Mouse (Mus musculus): ENCODE results near the gene Galnt9. TPM values are rescaled to one million over a fixed set of nuclear protein-coding genes. Genes with fewer than 3 reads are reported as not detected.
A peak's percentile ranks its signal among the peaks of the same experiment; 100 is the strongest.

The Galnt9 gene
- 5.0 and 5.6 TPM in 2 replicates for polyA plus RNA-seq (2014; fragmentation: Nextera tagmentation; extraction: Ambion mirVana)

DNA sequence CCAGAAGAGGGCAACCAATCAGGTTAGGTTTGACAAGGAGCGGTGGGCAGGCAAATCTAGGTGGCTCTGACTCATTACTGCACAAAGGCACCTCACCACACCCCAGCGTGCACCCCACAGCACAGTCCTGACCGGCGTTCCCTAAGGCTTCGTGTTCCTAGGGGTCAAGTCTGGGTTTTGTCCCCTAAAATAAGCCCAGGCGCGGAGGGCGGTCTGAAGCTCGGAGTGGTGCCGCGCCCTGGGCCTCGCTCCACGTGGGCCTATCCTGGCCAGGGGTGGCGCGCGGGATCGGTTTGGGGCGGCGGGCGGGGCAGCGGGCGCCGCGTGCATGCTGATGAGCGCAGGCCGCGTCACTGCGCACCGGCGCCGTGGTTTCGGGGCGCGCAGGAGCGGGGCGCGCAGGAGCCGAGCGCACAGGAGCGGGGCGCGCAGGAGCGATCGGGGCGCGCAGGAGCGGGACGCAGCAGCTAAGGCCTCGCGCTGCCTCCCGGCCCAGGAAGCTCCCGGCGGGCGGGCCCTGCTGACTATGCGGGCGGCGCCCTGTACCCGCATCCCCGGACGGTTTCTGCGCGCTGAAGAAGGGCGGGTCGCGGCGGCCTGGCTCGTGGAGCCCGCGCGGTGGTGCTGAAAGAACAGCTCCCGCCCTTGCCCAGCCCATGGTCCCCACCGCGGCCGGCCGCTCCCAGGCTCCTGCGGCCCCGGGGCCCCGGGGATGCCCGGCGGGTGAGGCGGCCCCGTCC, at the start of gene Galnt9:
Gene Galnt9, plus strand, starts transcription at position 405 of the 740 bp plus-strand sequence.
- H3K27me3 ChIP-seq (ENCODE audit: control insufficient read depth, insufficient read depth, low read length), result peaks cover 26% of the 10 kb centered on the region
- no peak within 1 kb of the TSS for H3K27ac ChIP-seq (ENCODE audit: low read depth, low read length)
- peak within 1 kb of the TSS; percentile 43 for H3K4me3 ChIP-seq (ENCODE audit: low read depth, low read length)
- no peaks in the 10 kb centered on the region for H3K9me3 ChIP-seq (ENCODE audit: control insufficient read depth, low read length)
- H3K4me2 ChIP-seq (ENCODE audit: low read depth), result peak within 1 kb of the TSS; percentile 68
- ATAC-seq (ENCODE audit: insufficient read depth, low FRiP score, low TSS enrichment) (peak; percentile 53), DNase-seq (ENCODE audit: low spot score) (peak; percentile 74)
- WGBS, result 0% methylated on average over 79 of the region's 82 CpGs
- H3K9ac ChIP-seq (ENCODE audit: low read length), result peak within 1 kb of the TSS; percentile 35
- peaks cover 8% of the 10 kb centered on the region; the same call in 1 of the 2 replicates for H3K4me1 ChIP-seq (ENCODE audit: control insufficient read depth, insufficient read depth, low read length)
- H3K36me3 ChIP-seq (ENCODE audit: control insufficient read depth, insufficient read depth, low read length), result no peaks in the 10 kb centered on the region

GRCm38 (mm10) chr5:110494396-110494795, 49.8 kb upstream of the Galnt9 start:
- 70% methylated on average over 4 of the region's 4 CpGs for WGBS
- Histone ChIP-seq H3K4me1 (ENCODE audit: control insufficient read depth, insufficient read depth, low read length) (peaks cover 8% of the 10 kb centered on the region; the same call in 1 of the 2 replicates), H3K4me2 (ENCODE audit: low read depth) (no peak overlapping the region), H3K36me3 (ENCODE audit: control insufficient read depth, insufficient read depth, low read length) (no peaks in the 10 kb centered on the region), H3K4me3 (ENCODE audit: low read depth, low read length) (no peak overlapping the region), H3K9ac (ENCODE audit: low read length) (peak overlapping the region; percentile 15; the same call in 1 of the 2 replicates), H3K9me3 (ENCODE audit: control insufficient read depth, low read length) (no peaks in the 10 kb centered on the region), H3K27me3 (ENCODE audit: control insufficient read depth, insufficient read depth, low read length) (no peaks in the 10 kb centered on the region), H3K27ac (ENCODE audit: low read depth, low read length) (no peak overlapping the region)
- ATAC-seq (ENCODE audit: insufficient read depth, low FRiP score, low TSS enrichment) (no peak), DNase-seq (ENCODE audit: low spot score) (no peak)

DNA sequence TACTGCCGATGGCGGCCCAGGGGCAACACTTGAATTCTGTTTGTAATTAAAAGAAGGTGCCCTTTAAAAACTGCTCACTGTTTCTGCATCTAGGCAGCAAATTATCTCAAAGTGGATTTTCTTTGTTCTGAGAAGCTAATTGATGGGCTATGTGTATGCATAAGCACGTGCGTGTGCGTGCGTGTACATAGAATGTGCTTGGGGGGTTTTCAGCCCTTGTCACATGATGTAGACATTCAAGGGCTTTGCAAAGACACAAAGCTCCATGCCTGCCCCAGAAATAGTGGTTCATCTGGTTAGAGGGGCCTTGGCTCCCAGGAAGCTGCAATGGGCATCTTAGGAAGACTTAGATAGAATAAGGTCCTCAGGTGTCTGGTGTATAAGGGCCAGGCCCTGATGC, 49.1 kb upstream of the Galnt9 start:
- Histone ChIP-seq H3K9ac (ENCODE audit: low read length) (no peak overlapping the region), H3K4me1 (ENCODE audit: control insufficient read depth, insufficient read depth, low read length) (peaks cover 8% of the 10 kb centered on the region; the same call in 1 of the 2 replicates), H3K4me3 (ENCODE audit: low read depth, low read length) (no peak overlapping the region), H3K36me3 (ENCODE audit: control insufficient read depth, insufficient read depth, low read length) (no peaks in the 10 kb centered on the region), H3K9me3 (ENCODE audit: control insufficient read depth, low read length) (no peaks in the 10 kb centered on the region), H3K27me3 (ENCODE audit: control insufficient read depth, insufficient read depth, low read length) (no peaks in the 10 kb centered on the region), H3K27ac (ENCODE audit: low read depth, low read length) (no peak overlapping the region), H3K4me2 (ENCODE audit: low read depth) (no peak overlapping the region)
- WGBS, result 94% methylated on average over 6 of the region's 6 CpGs
- DNase-seq (ENCODE audit: low spot score), result no peak
- no peak for ATAC-seq (ENCODE audit: insufficient read depth, low FRiP score, low TSS enrichment)

DNA sequence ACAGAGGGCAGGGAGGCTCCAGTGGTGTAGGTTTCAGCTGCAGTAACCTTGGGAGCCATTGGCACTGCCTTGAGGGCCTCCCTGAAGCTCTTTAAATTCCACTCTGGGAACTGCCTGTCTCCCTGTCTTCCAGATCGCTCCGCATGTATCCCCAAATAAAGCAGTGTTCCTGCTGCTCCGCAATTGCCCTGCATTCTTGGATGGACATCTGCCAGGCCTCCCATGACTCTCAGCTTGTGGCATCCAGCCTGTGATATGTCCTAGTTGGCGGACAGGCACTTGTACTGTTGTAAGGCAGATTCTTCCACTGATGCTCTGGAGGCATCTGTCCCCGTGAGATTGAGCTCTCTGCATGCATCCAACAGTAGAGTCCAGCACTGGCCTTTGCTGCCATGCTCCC, 46.6 kb upstream of the Galnt9 start:
- H3K36me3 ChIP-seq (ENCODE audit: control insufficient read depth, insufficient read depth, low read length), result no peaks in the 10 kb centered on the region
- no peak overlapping the region for H3K4me3 ChIP-seq (ENCODE audit: low read depth, low read length)
- no peak overlapping the region for H3K27ac ChIP-seq (ENCODE audit: low read depth, low read length)
- no peak overlapping the region for H3K4me2 ChIP-seq (ENCODE audit: low read depth)
- no peaks in the 10 kb centered on the region for H3K27me3 ChIP-seq (ENCODE audit: control insufficient read depth, insufficient read depth, low read length)
- WGBS, result 68% methylated on average over 5 of the region's 5 CpGs
- H3K9ac ChIP-seq (ENCODE audit: low read length), result no peak overlapping the region
- peaks cover 8% of the 10 kb centered on the region; the same call in 1 of the 2 replicates for H3K4me1 ChIP-seq (ENCODE audit: control insufficient read depth, insufficient read depth, low read length)
- DNase-seq (ENCODE audit: low spot score), result no peak
- ATAC-seq (ENCODE audit: insufficient read depth, low FRiP score, low TSS enrichment), result no peak
- H3K9me3 ChIP-seq (ENCODE audit: control insufficient read depth, low read length), result no peaks in the 10 kb centered on the region

DNA sequence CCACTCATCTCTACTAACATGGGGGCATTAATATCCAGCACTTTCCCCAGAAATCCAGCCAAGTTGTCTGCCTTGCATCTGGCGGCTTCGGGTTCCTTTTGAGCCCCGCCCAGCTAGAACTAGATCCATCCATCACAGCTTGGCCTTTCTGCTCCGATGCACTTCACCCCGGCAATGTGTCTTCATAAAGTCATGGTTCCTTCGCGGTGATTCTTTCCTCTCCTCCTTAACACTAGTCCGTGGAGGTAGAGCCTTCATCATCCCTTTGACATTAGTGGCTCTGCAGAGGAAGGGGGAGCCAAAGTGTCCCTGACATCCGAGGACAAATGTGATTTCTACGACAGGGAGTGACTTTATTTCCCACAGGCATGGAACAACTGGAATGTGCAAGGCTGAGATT, 46.1 kb upstream of the Galnt9 start:
- DNase-seq (ENCODE audit: low spot score), result peak; percentile 46
- Histone ChIP-seq H3K27me3 (ENCODE audit: control insufficient read depth, insufficient read depth, low read length) (no peaks in the 10 kb centered on the region), H3K4me3 (ENCODE audit: low read depth, low read length) (no peak overlapping the region), H3K36me3 (ENCODE audit: control insufficient read depth, insufficient read depth, low read length) (no peaks in the 10 kb centered on the region), H3K27ac (ENCODE audit: low read depth, low read length) (no peak overlapping the region), H3K4me2 (ENCODE audit: low read depth) (no peak overlapping the region), H3K9me3 (ENCODE audit: control insufficient read depth, low read length) (no peaks in the 10 kb centered on the region), H3K4me1 (ENCODE audit: control insufficient read depth, insufficient read depth, low read length) (peaks cover 8% of the 10 kb centered on the region; the same call in 1 of the 2 replicates), H3K9ac (ENCODE audit: low read length) (no peak overlapping the region)
- ATAC-seq (ENCODE audit: insufficient read depth, low FRiP score, low TSS enrichment), result no peak
- 16% methylated on average over 10 of the region's 10 CpGs for WGBS

- H3K9ac ChIP-seq (ENCODE audit: low read length), result no peak overlapping the region
- H3K27me3 ChIP-seq (ENCODE audit: control insufficient read depth, insufficient read depth, low read length), result no peaks in the 10 kb centered on the region
- ATAC-seq (ENCODE audit: insufficient read depth, low FRiP score, low TSS enrichment), result no peak
- no peaks in the 10 kb centered on the region for H3K9me3 ChIP-seq (ENCODE audit: control insufficient read depth, low read length)
- no peak overlapping the region for H3K4me3 ChIP-seq (ENCODE audit: low read depth, low read length)
- DNase-seq (ENCODE audit: low spot score), result no peak
- H3K27ac ChIP-seq (ENCODE audit: low read depth, low read length), result no peak overlapping the region
- H3K36me3 ChIP-seq (ENCODE audit: control insufficient read depth, insufficient read depth, low read length), result no peaks in the 10 kb centered on the region
- H3K4me1 ChIP-seq (ENCODE audit: control insufficient read depth, insufficient read depth, low read length), result peaks cover 8% of the 10 kb centered on the region; the same call in 1 of the 2 replicates
- H3K4me2 ChIP-seq (ENCODE audit: low read depth), result no peak overlapping the region
- WGBS, result 67% methylated on average over 4 of the region's 4 CpGs
Measured at GRCm38 (mm10) chr5:110500233-110500632, 43.9 kb upstream of the Galnt9 start.

DNA sequence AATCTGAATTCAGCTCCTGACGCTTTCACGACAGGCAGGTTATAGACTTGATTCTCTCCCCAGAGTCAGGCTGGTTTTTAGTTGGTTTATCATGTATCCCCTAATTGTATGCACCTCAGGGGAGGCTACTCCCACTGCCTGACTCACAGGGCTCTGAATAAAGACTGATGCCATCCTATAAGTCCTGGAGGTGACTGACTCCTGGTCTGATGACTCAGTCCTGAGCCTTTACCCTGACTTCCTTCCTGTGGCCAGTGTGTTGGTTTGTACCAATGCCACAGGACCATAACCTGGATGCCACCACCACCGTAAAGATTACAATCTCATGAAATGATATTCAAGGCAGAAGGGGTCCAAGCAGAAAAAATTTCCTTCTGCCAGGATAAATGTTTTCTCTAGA, 40.8 kb upstream of the Galnt9 start:
- no peaks in the 10 kb centered on the region for H3K36me3 ChIP-seq (ENCODE audit: control insufficient read depth, insufficient read depth, low read length)
- no peak overlapping the region for H3K4me3 ChIP-seq (ENCODE audit: low read depth, low read length)
- peaks cover 1% of the 10 kb centered on the region; the same call in 1 of the 2 replicates for H3K4me1 ChIP-seq (ENCODE audit: control insufficient read depth, insufficient read depth, low read length)
- no peak for DNase-seq (ENCODE audit: low spot score)
- WGBS, result 92% methylated on average over 3 of the region's 3 CpGs
- no peak overlapping the region for H3K4me2 ChIP-seq (ENCODE audit: low read depth)
- no peaks in the 10 kb centered on the region for H3K9me3 ChIP-seq (ENCODE audit: control insufficient read depth, low read length)
- H3K9ac ChIP-seq (ENCODE audit: low read length), result no peak overlapping the region
- H3K27me3 ChIP-seq (ENCODE audit: control insufficient read depth, insufficient read depth, low read length), result no peaks in the 10 kb centered on the region
- no peak for ATAC-seq (ENCODE audit: insufficient read depth, low FRiP score, low TSS enrichment)
- no peak overlapping the region for H3K27ac ChIP-seq (ENCODE audit: low read depth, low read length)

DNA sequence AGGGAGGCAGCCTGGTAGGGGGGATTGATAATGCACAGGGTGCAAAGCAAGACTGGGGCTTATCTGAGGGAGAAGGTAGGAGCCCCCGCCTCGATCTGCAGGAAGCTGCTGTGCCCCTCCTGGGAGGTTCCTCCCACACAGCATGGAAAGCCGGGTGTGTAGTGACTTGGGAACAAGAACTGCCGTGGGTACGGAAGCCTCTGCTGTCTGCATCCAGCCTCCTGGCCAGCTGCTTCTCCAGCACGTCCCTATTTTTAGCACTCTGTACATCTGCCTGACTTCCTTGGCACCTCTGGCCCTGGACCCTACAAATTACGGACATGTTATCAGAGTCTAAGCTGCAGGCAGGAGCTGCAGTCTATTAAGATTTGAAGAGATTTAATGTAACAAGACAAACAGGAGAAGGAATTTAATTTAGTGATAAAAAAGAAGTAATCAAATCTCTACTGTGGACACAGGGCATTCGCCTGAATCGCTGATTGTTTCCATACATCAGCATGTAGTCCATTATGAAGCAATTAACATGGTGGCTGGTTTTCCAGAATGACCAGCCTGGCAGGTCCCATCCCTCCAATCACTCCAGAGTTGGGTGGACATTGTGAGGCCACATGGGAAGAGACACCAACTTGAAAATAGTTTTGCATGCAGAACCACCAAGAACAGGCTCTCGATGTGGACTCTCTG, 38.4 kb upstream of the Galnt9 start:
- no peak for ATAC-seq (ENCODE audit: insufficient read depth, low FRiP score, low TSS enrichment)
- Histone ChIP-seq H3K4me2 (ENCODE audit: low read depth) (no peak overlapping the region), H3K4me1 (ENCODE audit: control insufficient read depth, insufficient read depth, low read length) (no peaks in the 10 kb centered on the region), H3K36me3 (ENCODE audit: control insufficient read depth, insufficient read depth, low read length) (no peaks in the 10 kb centered on the region), H3K9ac (ENCODE audit: low read length) (no peak overlapping the region), H3K27ac (ENCODE audit: low read depth, low read length) (no peak overlapping the region), H3K27me3 (ENCODE audit: control insufficient read depth, insufficient read depth, low read length) (no peaks in the 10 kb centered on the region), H3K4me3 (ENCODE audit: low read depth, low read length) (no peak overlapping the region), H3K9me3 (ENCODE audit: control insufficient read depth, low read length) (no peaks in the 10 kb centered on the region)
- 60% methylated on average over 10 of the region's 10 CpGs for WGBS
- DNase-seq (ENCODE audit: low spot score), result no peak

GRCm38 (mm10) chr5:110506295-110506616, 37.9 kb upstream of the Galnt9 start:
- Histone ChIP-seq H3K9me3 (ENCODE audit: control insufficient read depth, low read length) (no peaks in the 10 kb centered on the region), H3K4me1 (ENCODE audit: control insufficient read depth, insufficient read depth, low read length) (no peaks in the 10 kb centered on the region), H3K27ac (ENCODE audit: low read depth, low read length) (no peak overlapping the region), H3K27me3 (ENCODE audit: control insufficient read depth, insufficient read depth, low read length) (no peaks in the 10 kb centered on the region), H3K4me2 (ENCODE audit: low read depth) (no peak overlapping the region), H3K4me3 (ENCODE audit: low read depth, low read length) (no peak overlapping the region), H3K36me3 (ENCODE audit: control insufficient read depth, insufficient read depth, low read length) (no peaks in the 10 kb centered on the region), H3K9ac (ENCODE audit: low read length) (no peak overlapping the region)
- DNase-seq (ENCODE audit: low spot score) (no peak), ATAC-seq (ENCODE audit: insufficient read depth, low FRiP score, low TSS enrichment) (no peak)
- 44% methylated on average over 8 of the region's 8 CpGs for WGBS

Measured in neural tube, embryonic 11.5 days (tissue).